In genomic region chr6:54061375-54061774, GRCm38 (mm10) we compare ENCODE assay signal across 20 mouse cellular contexts. TPM values are rescaled to one million over a fixed set of nuclear protein-coding genes. Genes with fewer than 3 reads are reported as not detected.
DNase-seq lines count a peak whose midpoint lies in the region; ATAC-seq and TF ChIP-seq lines count a peak whose summit lies in the region.
"Had no signal": no experiment of that assay in that cellular context is flagged by ENCODE, and none has a peak within 500 bp of the region (broad histone marks: within the 10 kb centered on the region; RNA-seq: fewer than 3 reads in every experiment).

No protein-coding gene starts in this region.

- no peaks in the 10 kb centered on the region for H3K36me3 ChIP-seq in forebrain, embryonic 14.5 days (ENCODE audit: control insufficient read depth, insufficient read depth, low read length)
- H3K36me3 ChIP-seq in forebrain, embryonic 12.5 days (replicated peaks) = no peaks in the 10 kb centered on the region
- no peaks in the 10 kb centered on the region for H3K36me3 ChIP-seq in hindbrain, embryonic 14.5 days (replicated peaks; ENCODE audit: control insufficient read depth, insufficient read depth)
- no peaks in the 10 kb centered on the region for H3K36me3 ChIP-seq in hindbrain, embryonic 12.5 days
- H3K36me3 ChIP-seq in stomach, embryonic 15.5 days = no peaks in the 10 kb centered on the region
- H3K36me3 ChIP-seq in stomach, postnatal 0 days (ENCODE audit: control insufficient read depth, insufficient read depth, low read length) = no peaks in the 10 kb centered on the region
- H3K36me3 ChIP-seq: liver, embryonic 13.5 days had no signal

- H3K9ac ChIP-seq in forebrain, embryonic 14.5 days (ENCODE audit: low read length) = no peak overlapping the region
- no peak overlapping the region for H3K9ac ChIP-seq in forebrain, embryonic 12.5 days
- no peak overlapping the region for H3K9ac ChIP-seq in hindbrain, embryonic 14.5 days
- no peak overlapping the region for H3K9ac ChIP-seq in hindbrain, embryonic 12.5 days
- no peak overlapping the region for H3K9ac ChIP-seq in stomach, embryonic 15.5 days
- no peak overlapping the region for H3K9ac ChIP-seq in stomach, postnatal 0 days (ENCODE audit: low read length)
- H3K9ac ChIP-seq: liver, embryonic 13.5 days had no signal

- no peak overlapping the region for H3K27ac ChIP-seq in forebrain, embryonic 14.5 days (ENCODE audit: low read depth, low read length)
- no peak overlapping the region for H3K27ac ChIP-seq in forebrain, embryonic 12.5 days
- H3K27ac ChIP-seq in hindbrain, embryonic 14.5 days = no peak overlapping the region
- no peak overlapping the region for H3K27ac ChIP-seq in hindbrain, embryonic 12.5 days
- H3K27ac ChIP-seq in stomach, embryonic 15.5 days = no peak overlapping the region
- no peak overlapping the region for H3K27ac ChIP-seq in stomach, postnatal 0 days (replicated peaks)
- H3K27ac ChIP-seq: liver, embryonic 13.5 days; macrophage had no signal

- no peak for TF ChIP-seq EP300 in stomach, postnatal 0 days (optimal IDR thresholded peaks at IDR 0.05)

- intact Hi-C loops in left cerebral cortex, postnatal 4 days (cut with DNase I) = no loop called here

- H3K27me3 ChIP-seq in forebrain, embryonic 14.5 days (replicated peaks; ENCODE audit: control insufficient read depth, insufficient read depth, low read length) = no peaks in the 10 kb centered on the region
- H3K27me3 ChIP-seq in forebrain, embryonic 12.5 days = no peaks in the 10 kb centered on the region
- H3K27me3 ChIP-seq in hindbrain, embryonic 14.5 days (ENCODE audit: control insufficient read depth, insufficient read depth, low read length) = no peaks in the 10 kb centered on the region
- no peaks in the 10 kb centered on the region for H3K27me3 ChIP-seq in hindbrain, embryonic 12.5 days
- H3K27me3 ChIP-seq in stomach, embryonic 15.5 days (replicated peaks) = no peaks in the 10 kb centered on the region
- no peaks in the 10 kb centered on the region for H3K27me3 ChIP-seq in stomach, postnatal 0 days (ENCODE audit: control insufficient read depth, insufficient read depth, low read length)
- H3K27me3 ChIP-seq: liver, embryonic 13.5 days had no signal

- 25% methylated on average over 9 of the region's 9 CpGs for WGBS in forebrain, embryonic 14.5 days
- WGBS in forebrain, embryonic 12.5 days = 48% methylated on average over 9 of the region's 9 CpGs
- 25% methylated on average over 9 of the region's 9 CpGs for WGBS in hindbrain, embryonic 14.5 days
- WGBS in hindbrain, embryonic 12.5 days = 43% methylated on average over 9 of the region's 9 CpGs
- 19% methylated on average over 9 of the region's 9 CpGs for WGBS in stomach, embryonic 15.5 days
- WGBS in stomach, postnatal 0 days = 15% methylated on average over 9 of the region's 9 CpGs

- peak; percentile 42 for DNase-seq in forebrain, embryonic 14.5 days (ENCODE audit: low spot score)
- DNase-seq in hindbrain, embryonic 14.5 days (ENCODE audit: low spot score) = no peak
- DNase-seq in left cerebral cortex, postnatal 4 days = peak; percentile 25
- DNase-seq in left cerebral cortex, adult 8-10 months (ENCODE audit: low spot score in 2 of 2) = no peak
- no peak for DNase-seq in stomach, postnatal 0 days (ENCODE audit: low spot score)
- DNase-seq: adrenal gland, postnatal 14 days; cerebellum, adult 9-10 months; gastrocnemius, postnatal 10 days; heart, postnatal 36 days; kidney, adult 2 months; kidney, postnatal 36 days; liver, embryonic 13.5 days; right cerebral cortex, postnatal 14 days; thymus, postnatal 36 days had no signal

- no peak for ATAC-seq in forebrain, embryonic 14.5 days
- ATAC-seq in forebrain, embryonic 12.5 days (ENCODE audit: low FRiP score) = no peak
- no peak for ATAC-seq in hindbrain, embryonic 14.5 days (ENCODE audit: low FRiP score)
- no peak for ATAC-seq in hindbrain, embryonic 12.5 days (ENCODE audit: low FRiP score)
- no peak for ATAC-seq in stomach, embryonic 15.5 days (ENCODE audit: insufficient read depth, low FRiP score, low read depth)
- no peak for ATAC-seq in stomach, postnatal 0 days (ENCODE audit: low FRiP score, low TSS enrichment)
- ATAC-seq: CD4-positive, CD25-positive, alpha-beta regulatory T cell, adult 4 months; inflammation-experienced regulatory T-cells, adult 6 months had no signal

- no peak overlapping the region for H3K4me2 ChIP-seq in forebrain, embryonic 14.5 days (ENCODE audit: low read length)
- no peak overlapping the region for H3K4me2 ChIP-seq in forebrain, embryonic 12.5 days
- 0 out of 2 replicates have a peak overlapping the region, but pooled peaks have one; percentile 7 for H3K4me2 ChIP-seq in hindbrain, embryonic 14.5 days (replicated peaks)
- no peak overlapping the region for H3K4me2 ChIP-seq in hindbrain, embryonic 12.5 days (replicated peaks)
- H3K4me2 ChIP-seq in stomach, embryonic 15.5 days = peak overlapping the region; percentile 16; the same call in 1 of the 2 replicates
- no peak overlapping the region for H3K4me2 ChIP-seq in stomach, postnatal 0 days (replicated peaks; ENCODE audit: low read depth)
- H3K4me2 ChIP-seq: liver, embryonic 13.5 days had no signal

- H3K9me3 ChIP-seq in forebrain, embryonic 14.5 days (replicated peaks; ENCODE audit: control insufficient read depth, low read length) = no peaks in the 10 kb centered on the region
- H3K9me3 ChIP-seq in forebrain, embryonic 12.5 days = no peaks in the 10 kb centered on the region
- no peaks in the 10 kb centered on the region for H3K9me3 ChIP-seq in hindbrain, embryonic 14.5 days (ENCODE audit: control insufficient read depth, low read length)
- no peaks in the 10 kb centered on the region for H3K9me3 ChIP-seq in hindbrain, embryonic 12.5 days (replicated peaks)
- no peaks in the 10 kb centered on the region for H3K9me3 ChIP-seq in stomach, embryonic 15.5 days
- H3K9me3 ChIP-seq in stomach, postnatal 0 days (ENCODE audit: control insufficient read depth, low read length) = no peaks in the 10 kb centered on the region
- H3K9me3 ChIP-seq: liver, embryonic 13.5 days had no signal

- peaks cover 5% of the 10 kb centered on the region for H3K4me1 ChIP-seq in forebrain, embryonic 14.5 days (ENCODE audit: control insufficient read depth, insufficient read depth, low read length)
- H3K4me1 ChIP-seq in forebrain, embryonic 12.5 days = peaks cover 15% of the 10 kb centered on the region; the same call in 1 of the 2 replicates
- H3K4me1 ChIP-seq in hindbrain, embryonic 14.5 days (replicated peaks; ENCODE audit: control insufficient read depth, insufficient read depth, low read length) = peaks cover 15% of the 10 kb centered on the region; the same call in 1 of the 2 replicates
- peaks cover 11% of the 10 kb centered on the region for H3K4me1 ChIP-seq in hindbrain, embryonic 12.5 days
- peaks cover 15% of the 10 kb centered on the region; the same call in 1 of the 2 replicates for H3K4me1 ChIP-seq in stomach, embryonic 15.5 days
- no peaks in the 10 kb centered on the region; the same call in 1 of the 2 replicates for H3K4me1 ChIP-seq in stomach, postnatal 0 days (replicated peaks; ENCODE audit: control insufficient read depth, insufficient read depth)

- no peak for TF ChIP-seq CTCF in stomach, postnatal 0 days (IDR thresholded peaks at IDR 0.05; ENCODE audit: low read depth)

- H3K4me3 ChIP-seq in forebrain, embryonic 14.5 days (ENCODE audit: low read depth, low read length) = no peak overlapping the region
- no peak overlapping the region for H3K4me3 ChIP-seq in forebrain, embryonic 12.5 days (replicated peaks)
- H3K4me3 ChIP-seq in hindbrain, embryonic 14.5 days (replicated peaks; ENCODE audit: low read length) = no peak overlapping the region
- H3K4me3 ChIP-seq in hindbrain, embryonic 12.5 days = no peak overlapping the region
- no peak overlapping the region for H3K4me3 ChIP-seq in stomach, embryonic 15.5 days (replicated peaks)
- H3K4me3 ChIP-seq in stomach, postnatal 0 days (ENCODE audit: low read depth, low read length) = no peak overlapping the region
- H3K4me3 ChIP-seq: liver, embryonic 13.5 days had no signal

RNA-seq across cellular contexts. Expression of gene Chn2, which starts 22.0 kb away (rescaled TPM):
- 43.6 and 45.9 TPM in 2 replicates for polyA plus RNA-seq in forebrain, embryonic 14.5 days (2014; fragmentation: Nextera tagmentation; extraction: Ambion mirVana)
- 29.8 and 30.2 TPM in 2 replicates for polyA plus RNA-seq in forebrain, embryonic 12.5 days (2016; fragmentation: Nextera tagmentation; extraction: Ambion mirVana)
- polyA plus RNA-seq in hindbrain, embryonic 14.5 days (2014; fragmentation: Nextera tagmentation; extraction: Ambion mirVana) = 28.3 and 43.9 TPM in 2 replicates
- polyA plus RNA-seq in hindbrain, embryonic 12.5 days (2016; fragmentation: Nextera tagmentation; extraction: Ambion mirVana) = 20.3 and 24.0 TPM in 2 replicates
- total RNA-seq in left cerebral cortex, postnatal 4 days (2021) = 10 to 100 TPM; 55.6 to 57.5 TPM
- 10 to 100 TPM; 46.0 to 51.8 (median 47.8) TPM for total RNA-seq in left cerebral cortex, adult 8-10 months (2022)
- polyA plus RNA-seq in stomach, embryonic 15.5 days (2015; fragmentation: Nextera tagmentation; extraction: Ambion mirVana) = 15.6 and 18.6 TPM in 2 replicates
- 19.1 and 21.7 TPM in 2 replicates for polyA plus RNA-seq in stomach, postnatal 0 days (2015; fragmentation: Nextera tagmentation; extraction: Ambion mirVana)

Comparison
In these comparisons a context has a peak if more than half of its experiments do, and no peak if none do; other contexts are left out.
1. DNase-seq: peak in forebrain, embryonic 14.5 days (single experiment) and left cerebral cortex, postnatal 4 days (single experiment); none in hindbrain, embryonic 14.5 days (single experiment), left cerebral cortex, adult 8-10 months (0 of 2) and stomach, postnatal 0 days (single experiment).
2. H3K4me2 ChIP-seq: peak in hindbrain, embryonic 14.5 days (single experiment) and stomach, embryonic 15.5 days (single experiment); none in forebrain, embryonic 14.5 days (single experiment), forebrain, embryonic 12.5 days (single experiment), hindbrain, embryonic 12.5 days (single experiment) and stomach, postnatal 0 days (single experiment).